Mouse (Mus musculus): ENCODE results near the gene Cped1. TPM values are rescaled to one million over a fixed set of nuclear protein-coding genes. Genes with fewer than 3 reads are reported as not detected.
A peak's percentile ranks its signal among the peaks of the same experiment; 100 is the strongest.

Gene Cped1
- polyA plus RNA-seq, 1 experiment from 2014 or later: 6.0 TPM

DNA sequence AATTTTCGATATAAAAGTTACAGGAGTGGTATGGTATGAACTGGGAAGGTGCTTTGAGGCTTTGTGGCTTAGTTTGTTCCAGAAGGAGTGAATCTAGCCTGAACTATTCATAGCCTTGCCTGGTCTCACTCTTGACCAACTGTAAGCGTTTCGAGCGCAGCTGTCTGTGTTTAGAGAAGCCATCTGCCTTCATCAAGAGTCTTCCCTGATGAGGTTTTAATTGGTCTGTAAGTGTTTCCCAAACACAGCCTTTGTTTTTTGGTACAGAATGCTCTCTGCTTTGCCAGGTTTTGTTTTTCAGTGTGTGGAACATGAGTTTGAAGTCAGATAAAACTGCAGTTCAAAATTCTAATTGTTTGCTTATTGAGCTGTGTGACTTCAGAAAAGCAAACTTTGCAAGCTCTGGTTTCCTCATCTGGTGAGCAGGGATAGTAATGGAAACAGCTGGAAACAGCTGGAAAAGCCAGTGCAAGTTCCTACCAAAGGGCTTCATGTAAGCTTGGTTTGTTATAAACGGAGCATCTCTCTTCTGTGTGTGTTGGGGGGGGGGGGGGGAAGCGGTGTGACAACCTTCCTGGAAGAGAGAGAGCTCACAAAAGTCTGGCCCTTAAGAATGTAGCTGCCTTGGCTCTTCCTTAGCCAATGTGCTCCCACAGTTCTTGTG lies 221.0 kb downstream of the Cped1 start:
- H3K9ac ChIP-seq: no peak overlapping the region
- no peak for ATAC-seq (ENCODE audit: extremely low read depth, insufficient number of reproducible peaks, low FRiP score, low TSS enrichment)
- H3K36me3 ChIP-seq: no peaks in the 10 kb centered on the region
- no peak overlapping the region for H3K4me2 ChIP-seq
- no peaks in the 10 kb centered on the region for H3K27me3 ChIP-seq (replicated peaks)
- H3K27ac ChIP-seq (replicated peaks): no peak overlapping the region
- WGBS: 66% methylated on average over 5 of the region's 6 CpGs
- H3K4me3 ChIP-seq: no peak overlapping the region
- peaks cover 11% of the 10 kb centered on the region; the same call in 1 of the 2 replicates for H3K4me1 ChIP-seq
- no peaks in the 10 kb centered on the region for H3K9me3 ChIP-seq

GRCm38 (mm10) chr6:22212158-22212557 lies 226.4 kb downstream of the Cped1 start:
- H3K9me3 ChIP-seq: no peaks in the 10 kb centered on the region
- H3K9ac ChIP-seq: no peak overlapping the region
- H3K27me3 ChIP-seq (replicated peaks): no peaks in the 10 kb centered on the region
- H3K36me3 ChIP-seq: no peaks in the 10 kb centered on the region
- H3K27ac ChIP-seq (replicated peaks): no peak overlapping the region
- H3K4me2 ChIP-seq: no peak overlapping the region
- ATAC-seq (ENCODE audit: extremely low read depth, insufficient number of reproducible peaks, low FRiP score, low TSS enrichment): no peak
- H3K4me1 ChIP-seq: peaks cover 10% of the 10 kb centered on the region
- 76% methylated on average over 6 of the region's 6 CpGs for WGBS
- no peak overlapping the region for H3K4me3 ChIP-seq

- no peak overlapping the region for H3K4me2 ChIP-seq
- 0 out of 2 replicates have a peak overlapping the region, but pooled peaks have one; percentile 8 for H3K27ac ChIP-seq (replicated peaks)
- no peak overlapping the region for H3K4me3 ChIP-seq
- no peaks in the 10 kb centered on the region for H3K9me3 ChIP-seq
- no peaks in the 10 kb centered on the region for H3K27me3 ChIP-seq (replicated peaks)
- WGBS: 75% methylated on average over 5 of the region's 5 CpGs
- H3K36me3 ChIP-seq: no peaks in the 10 kb centered on the region
- peaks cover 10% of the 10 kb centered on the region for H3K4me1 ChIP-seq
- no peak for ATAC-seq (ENCODE audit: extremely low read depth, insufficient number of reproducible peaks, low FRiP score, low TSS enrichment)
- H3K9ac ChIP-seq: no peak overlapping the region
These were observed 227.5 kb downstream of the Cped1 start for GRCm38 (mm10) chr6:22213187-22213586.

- Histone ChIP-seq H3K36me3 (no peaks in the 10 kb centered on the region), H3K27ac (replicated peaks) (no peak overlapping the region), H3K4me3 (no peak overlapping the region), H3K4me2 (no peak overlapping the region), H3K27me3 (replicated peaks) (no peaks in the 10 kb centered on the region), H3K9ac (no peak overlapping the region), H3K9me3 (no peaks in the 10 kb centered on the region), H3K4me1 (peaks cover 10% of the 10 kb centered on the region)
- 39% methylated on average over 3 of the region's 3 CpGs for WGBS
- no peak for ATAC-seq (ENCODE audit: extremely low read depth, insufficient number of reproducible peaks, low FRiP score, low TSS enrichment)
These were observed 228.1 kb downstream of the Cped1 start for GRCm38 (mm10) chr6:22213813-22214212.

DNA sequence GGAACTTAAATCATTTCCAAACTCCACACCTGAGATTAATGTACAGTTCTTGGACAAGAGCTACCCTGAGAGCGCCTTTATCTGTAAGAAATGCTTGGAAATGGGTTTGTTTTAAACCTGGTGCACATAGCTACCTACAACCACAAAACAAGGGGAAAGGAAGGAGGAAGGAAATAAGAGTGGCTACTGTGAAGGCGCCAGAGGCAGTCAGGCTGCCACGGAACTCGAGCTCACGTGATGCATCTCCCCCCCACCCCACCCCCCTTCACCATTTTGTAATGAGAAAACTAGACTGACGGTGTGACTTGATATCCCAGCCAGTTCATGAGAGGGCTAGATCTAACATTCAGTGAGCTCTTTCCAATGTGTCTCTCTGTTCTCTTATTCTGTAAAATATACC lies 228.9 kb downstream of the Cped1 start:
- ATAC-seq (ENCODE audit: extremely low read depth, insufficient number of reproducible peaks, low FRiP score, low TSS enrichment): no peak
- Histone ChIP-seq H3K27me3 (replicated peaks) (no peaks in the 10 kb centered on the region), H3K4me1 (peaks cover 10% of the 10 kb centered on the region), H3K9me3 (no peaks in the 10 kb centered on the region), H3K27ac (replicated peaks) (no peak overlapping the region), H3K4me2 (no peak overlapping the region), H3K36me3 (no peaks in the 10 kb centered on the region), H3K4me3 (no peak overlapping the region), H3K9ac (no peak overlapping the region)
- 83% methylated on average over 6 of the region's 6 CpGs for WGBS

DNA sequence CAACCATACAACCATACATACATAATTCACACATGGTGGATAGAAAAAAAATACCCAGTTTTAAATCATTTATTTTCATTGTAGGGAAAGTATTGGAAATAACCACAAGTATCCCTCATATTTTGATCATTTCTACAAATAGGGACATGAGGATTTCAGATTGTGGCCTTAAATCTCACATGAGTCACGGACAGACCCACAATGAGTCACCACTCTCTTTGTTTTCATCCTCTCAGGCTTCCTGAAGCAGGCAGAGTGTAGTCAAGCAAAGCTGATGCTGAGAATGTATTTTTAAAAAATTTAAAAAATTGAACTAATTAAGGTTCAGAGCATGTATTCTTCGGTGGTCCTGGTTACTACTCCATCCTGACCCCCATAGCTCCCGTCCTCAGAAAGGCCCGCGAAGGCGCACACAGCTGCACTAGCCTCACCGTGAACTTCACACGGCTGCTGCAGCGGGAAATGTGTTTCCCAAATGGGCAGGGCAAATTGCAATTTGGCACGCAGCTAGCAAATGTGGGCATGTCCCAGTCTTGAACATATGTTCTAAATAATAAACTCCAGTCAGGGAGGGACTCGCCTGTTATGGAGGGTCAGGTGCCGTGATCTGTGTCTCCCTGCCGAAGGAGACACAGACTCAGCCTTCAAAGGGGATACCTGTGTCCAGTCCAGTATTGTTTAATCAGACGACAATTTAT lies 230.7 kb downstream of the Cped1 start:
- Histone ChIP-seq H3K9ac (no peak overlapping the region), H3K9me3 (no peaks in the 10 kb centered on the region), H3K27me3 (replicated peaks) (no peaks in the 10 kb centered on the region), H3K36me3 (no peaks in the 10 kb centered on the region), H3K27ac (replicated peaks) (no peak overlapping the region), H3K4me1 (peaks cover 24% of the 10 kb centered on the region), H3K4me3 (no peak overlapping the region), H3K4me2 (no peak overlapping the region)
- 87% methylated on average over 14 of the region's 14 CpGs for WGBS
- ATAC-seq (ENCODE audit: extremely low read depth, insufficient number of reproducible peaks, low FRiP score, low TSS enrichment): no peak

DNA sequence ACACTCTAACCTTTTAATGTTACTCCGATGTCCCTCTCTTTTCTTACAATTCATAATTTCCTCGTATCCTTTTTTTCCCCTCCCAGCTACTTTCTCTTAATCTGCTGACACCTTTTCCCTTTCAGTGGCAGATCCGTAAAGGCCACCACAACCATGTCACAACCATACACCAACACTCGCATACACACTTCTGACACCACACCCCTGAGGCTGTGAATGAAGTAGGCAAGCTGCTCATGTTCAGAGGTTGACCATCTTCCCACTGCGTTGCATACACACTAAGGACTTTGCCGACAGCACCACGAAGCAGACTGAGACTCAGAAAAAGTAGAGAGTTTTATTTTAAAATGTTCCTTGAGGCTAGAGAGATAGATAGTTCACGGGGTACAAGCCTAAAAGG lies 235.4 kb downstream of the Cped1 start:
- H3K4me3 ChIP-seq: no peak overlapping the region
- H3K36me3 ChIP-seq: no peaks in the 10 kb centered on the region
- WGBS: 78% methylated on average over 8 of the region's 8 CpGs
- H3K27ac ChIP-seq (replicated peaks): peak overlapping the region; percentile 65
- peaks cover 22% of the 10 kb centered on the region for H3K4me1 ChIP-seq
- H3K27me3 ChIP-seq (replicated peaks): no peaks in the 10 kb centered on the region
- no peak overlapping the region; the same call in 1 of the 2 replicates for H3K4me2 ChIP-seq
- no peak for ATAC-seq (ENCODE audit: extremely low read depth, insufficient number of reproducible peaks, low FRiP score, low TSS enrichment)
- H3K9me3 ChIP-seq: no peaks in the 10 kb centered on the region
- H3K9ac ChIP-seq: no peak overlapping the region

DNA sequence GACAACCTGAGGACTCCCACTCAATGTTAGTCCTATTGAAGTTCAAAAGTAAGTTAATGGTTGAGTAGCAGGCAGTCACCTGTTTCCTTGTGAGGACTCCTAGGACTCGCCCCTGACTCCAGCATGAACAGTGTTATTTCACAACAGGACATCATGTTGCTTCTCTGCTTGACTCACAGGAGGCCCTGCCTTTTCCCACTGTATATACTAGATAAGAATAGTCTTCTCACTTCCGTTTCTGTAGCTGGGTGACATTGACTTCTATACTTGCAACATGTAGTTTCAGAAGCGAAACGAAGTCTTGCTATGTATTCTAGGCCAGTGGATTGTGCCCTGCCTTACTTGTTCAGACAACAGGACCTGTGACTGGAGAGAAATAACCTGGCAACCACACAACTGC lies 236.4 kb downstream of the Cped1 start:
- no peak overlapping the region for H3K9ac ChIP-seq
- no peak overlapping the region for H3K27ac ChIP-seq (replicated peaks)
- ATAC-seq (ENCODE audit: extremely low read depth, insufficient number of reproducible peaks, low FRiP score, low TSS enrichment): no peak
- no peaks in the 10 kb centered on the region for H3K27me3 ChIP-seq (replicated peaks)
- no peak overlapping the region for H3K4me2 ChIP-seq
- no peak overlapping the region for H3K4me3 ChIP-seq
- WGBS: 58% methylated on average over 4 of the region's 4 CpGs
- H3K9me3 ChIP-seq: no peaks in the 10 kb centered on the region
- H3K4me1 ChIP-seq: peaks cover 22% of the 10 kb centered on the region
- H3K36me3 ChIP-seq: no peaks in the 10 kb centered on the region

DNA sequence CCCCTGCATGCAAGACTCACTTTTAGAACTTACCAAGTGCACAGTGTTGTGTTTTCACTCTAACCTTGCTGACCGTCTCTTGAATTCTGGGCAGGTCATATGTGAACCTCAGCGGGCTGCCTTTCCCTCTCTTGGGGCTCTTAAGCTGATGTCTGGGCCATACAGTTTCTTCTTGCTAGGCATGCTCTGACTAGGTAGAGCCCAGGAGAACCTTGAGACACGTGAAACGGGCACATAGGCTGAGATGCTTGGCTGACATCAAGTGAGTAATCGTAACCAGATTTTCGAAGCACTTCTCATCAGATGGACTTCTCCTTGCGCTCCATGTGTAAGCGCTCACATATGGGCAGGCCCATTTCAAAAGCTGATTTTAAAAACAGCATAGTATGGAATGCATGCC lies 237.2 kb downstream of the Cped1 start:
- 88% methylated on average over 8 of the region's 8 CpGs for WGBS
- Histone ChIP-seq H3K9ac (no peak overlapping the region), H3K27ac (replicated peaks) (no peak overlapping the region), H3K27me3 (replicated peaks) (no peaks in the 10 kb centered on the region), H3K36me3 (no peaks in the 10 kb centered on the region), H3K4me1 (peaks cover 22% of the 10 kb centered on the region), H3K9me3 (no peaks in the 10 kb centered on the region), H3K4me2 (no peak overlapping the region), H3K4me3 (no peak overlapping the region)
- ATAC-seq (ENCODE audit: extremely low read depth, insufficient number of reproducible peaks, low FRiP score, low TSS enrichment): no peak

GRCm38 (mm10) chr6:22224351-22224750 lies 238.6 kb downstream of the Cped1 start:
- peaks cover 22% of the 10 kb centered on the region for H3K4me1 ChIP-seq
- no peak overlapping the region for H3K4me3 ChIP-seq
- H3K27ac ChIP-seq (replicated peaks): no peak overlapping the region
- H3K4me2 ChIP-seq: no peak overlapping the region
- WGBS: 83% methylated on average over 4 of the region's 4 CpGs
- no peaks in the 10 kb centered on the region for H3K9me3 ChIP-seq
- no peak for ATAC-seq (ENCODE audit: extremely low read depth, insufficient number of reproducible peaks, low FRiP score, low TSS enrichment)
- H3K9ac ChIP-seq: no peak overlapping the region
- no peaks in the 10 kb centered on the region for H3K27me3 ChIP-seq (replicated peaks)
- no peaks in the 10 kb centered on the region for H3K36me3 ChIP-seq

DNA sequence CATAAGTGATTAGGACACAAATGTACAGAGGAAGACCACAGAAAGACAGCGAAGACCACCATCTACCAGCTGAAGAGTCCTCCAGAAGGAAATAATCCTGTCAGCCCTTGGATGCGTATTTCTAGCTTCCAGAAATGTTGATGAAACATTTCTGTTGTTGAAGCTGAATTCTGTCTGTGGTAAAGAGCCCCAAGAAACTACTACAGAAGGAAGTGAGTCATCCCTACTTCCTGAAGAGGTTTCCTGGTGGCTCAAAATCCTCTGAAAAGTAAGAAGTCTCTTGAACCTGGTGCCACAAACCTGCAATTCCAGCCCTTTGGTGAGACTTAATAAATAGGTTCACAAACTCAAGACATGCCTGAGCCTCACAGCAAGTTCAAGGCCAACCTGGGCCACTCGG lies 245.5 kb downstream of the Cped1 start:
- H3K9me3 ChIP-seq: no peaks in the 10 kb centered on the region
- H3K36me3 ChIP-seq: no peaks in the 10 kb centered on the region
- 69% methylated on average over 3 of the region's 3 CpGs for WGBS

GRCm38 (mm10) chr6:22233517-22233916 lies 247.8 kb downstream of the Cped1 start:
- ATAC-seq (ENCODE audit: extremely low read depth, insufficient number of reproducible peaks, low FRiP score, low TSS enrichment): no peak
- Histone ChIP-seq H3K4me2 (no peak overlapping the region), H3K27ac (replicated peaks) (no peak overlapping the region), H3K9me3 (no peaks in the 10 kb centered on the region), H3K9ac (no peak overlapping the region), H3K4me1 (peaks cover 15% of the 10 kb centered on the region), H3K27me3 (replicated peaks) (no peaks in the 10 kb centered on the region), H3K4me3 (no peak overlapping the region), H3K36me3 (no peaks in the 10 kb centered on the region)
- 76% methylated on average over 6 of the region's 6 CpGs for WGBS

More for the DNA sequence above, 245.5 kb downstream of the Cped1 start:
- Histone ChIP-seq H3K9ac (no peak overlapping the region), H3K4me2 (no peak overlapping the region), H3K27me3 (replicated peaks) (no peaks in the 10 kb centered on the region), H3K4me3 (no peak overlapping the region), H3K27ac (replicated peaks) (no peak overlapping the region), H3K4me1 (peaks cover 10% of the 10 kb centered on the region)
- ATAC-seq (ENCODE audit: extremely low read depth, insufficient number of reproducible peaks, low FRiP score, low TSS enrichment): no peak
